Mouse (Mus musculus): Measurements from ENCODE around the gene Olfr1270. TPM values are rescaled to one million over a fixed set of nuclear protein-coding genes. Genes with fewer than 3 reads are reported as not detected.
"Not testable (repeated sequence)": the region's sequence is repeated elsewhere in the genome, so short reads cannot be mapped to it uniquely, and the experiment has no call there.

The Olfr1270 gene
- not detected in 2 replicates for total RNA-seq (2014; rRNA removed; ENCODE audit: low replicate concordance)
- not detected in 2 replicates for polyA plus RNA-seq (2015; fragmentation: Nextera tagmentation; extraction: Ambion mirVana)

- ATAC-seq (ENCODE audit: insufficient read depth, low read depth), result no peak
- Histone ChIP-seq H3K9me3 (replicated peaks; ENCODE audit: control insufficient read depth, low read length) (no peaks in the 10 kb centered on the region), H3K36me3 (replicated peaks; ENCODE audit: control insufficient read depth, insufficient read depth, low read length) (no peaks in the 10 kb centered on the region), H3K27ac (ENCODE audit: low read depth) (no peak within 1 kb of the TSS), H3K4me3 (ENCODE audit: low read depth, low read length) (no peak within 1 kb of the TSS), H3K4me1 (ENCODE audit: control insufficient read depth, insufficient read depth) (no peaks in the 10 kb centered on the region), H3K9ac (replicated peaks; ENCODE audit: low read depth, low read length) (no peak within 1 kb of the TSS), H3K27me3 (ENCODE audit: control insufficient read depth, insufficient read depth, low read length) (no peaks in the 10 kb centered on the region), H3K4me2 (ENCODE audit: low read depth, low read length) (no peak within 1 kb of the TSS)
- TF ChIP-seq CTCF (IDR thresholded peaks at IDR 0.05; ENCODE audit: low read depth), result no peak
- no peak for TF ChIP-seq EP300 (IDR thresholded peaks at IDR 0.05; ENCODE audit: low read depth)
- 69% methylated on average over 3 of the region's 3 CpGs for WGBS
- DNase-seq (ENCODE audit: low spot score), result no peak
These were observed at the start of gene Olfr1270 for GRCm38 (mm10) chr2:90152991-90153390. Olfr1270 (minus strand) TSS chr2:90153091.

DNA sequence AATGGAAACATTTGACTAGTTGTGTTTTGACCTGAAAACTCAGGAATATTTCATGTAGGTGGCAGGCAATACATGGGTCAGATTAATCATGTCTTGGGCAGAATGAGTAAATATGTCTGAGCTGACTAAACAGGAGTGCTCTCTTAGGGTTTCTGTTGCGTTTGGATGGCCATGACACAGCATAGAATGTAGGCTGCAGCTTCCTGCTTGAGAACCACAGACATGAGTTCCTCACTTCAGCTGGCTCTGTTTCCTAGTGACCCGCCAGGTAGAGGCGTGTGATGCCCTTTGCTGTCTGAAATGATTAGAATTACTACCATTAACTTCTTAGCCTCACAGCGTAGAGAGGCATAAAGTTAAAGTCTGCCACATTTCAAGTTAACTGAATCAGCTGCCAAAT, 46.7 kb upstream of the Olfr1270 start:
- not testable (repeated sequence) for H3K4me3 ChIP-seq (ENCODE audit: low read depth, low read length); H3K4me1 ChIP-seq (ENCODE audit: control insufficient read depth, insufficient read depth); H3K36me3 ChIP-seq (replicated peaks; ENCODE audit: control insufficient read depth, insufficient read depth, low read length); H3K27me3 ChIP-seq (ENCODE audit: control insufficient read depth, insufficient read depth, low read length); DNase-seq (ENCODE audit: low spot score); H3K4me2 ChIP-seq (ENCODE audit: low read depth, low read length); H3K9ac ChIP-seq (replicated peaks; ENCODE audit: low read depth, low read length); ATAC-seq (ENCODE audit: insufficient read depth, low read depth); H3K27ac ChIP-seq (ENCODE audit: low read depth); H3K9me3 ChIP-seq (replicated peaks; ENCODE audit: control insufficient read depth, low read length)
- no CpG with 5 or more reads among the region's 4 CpGs for WGBS

- not testable (repeated sequence) for H3K27me3 ChIP-seq (ENCODE audit: control insufficient read depth, insufficient read depth, low read length); H3K4me3 ChIP-seq (ENCODE audit: low read depth, low read length); H3K4me1 ChIP-seq (ENCODE audit: control insufficient read depth, insufficient read depth); ATAC-seq (ENCODE audit: insufficient read depth, low read depth); H3K27ac ChIP-seq (ENCODE audit: low read depth); DNase-seq (ENCODE audit: low spot score); H3K36me3 ChIP-seq (replicated peaks; ENCODE audit: control insufficient read depth, insufficient read depth, low read length); H3K9ac ChIP-seq (replicated peaks; ENCODE audit: low read depth, low read length); H3K9me3 ChIP-seq (replicated peaks; ENCODE audit: control insufficient read depth, low read length); H3K4me2 ChIP-seq (ENCODE audit: low read depth, low read length)
- no CpG with 5 or more reads among the region's 6 CpGs for WGBS
These were observed 42.4 kb upstream of the Olfr1270 start for GRCm38 (mm10) chr2:90195285-90195684.

DNA sequence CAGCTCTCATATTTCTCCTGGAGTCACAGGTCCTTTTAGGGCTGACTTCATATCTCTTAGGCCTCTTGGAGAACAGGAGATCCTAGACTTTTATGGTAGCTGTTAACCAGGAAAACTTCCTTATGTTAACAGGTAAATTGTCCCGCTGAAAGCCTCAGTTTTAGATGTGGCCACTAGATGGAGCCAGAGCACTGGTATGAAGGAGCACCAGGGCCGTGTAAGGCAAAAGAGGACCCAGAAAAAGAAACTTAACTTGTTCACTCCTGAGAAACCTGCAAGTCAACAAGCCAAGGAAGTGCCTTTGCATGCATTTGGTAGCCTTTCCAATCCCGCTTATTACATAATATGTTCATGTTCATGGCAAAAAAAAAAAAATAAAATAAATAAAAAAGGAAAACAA, 41.9 kb upstream of the Olfr1270 start:
- ATAC-seq (ENCODE audit: insufficient read depth, low read depth); H3K4me3 ChIP-seq (ENCODE audit: low read depth, low read length); H3K27me3 ChIP-seq (ENCODE audit: control insufficient read depth, insufficient read depth, low read length); DNase-seq (ENCODE audit: low spot score); H3K9me3 ChIP-seq (replicated peaks; ENCODE audit: control insufficient read depth, low read length); H3K4me2 ChIP-seq (ENCODE audit: low read depth, low read length); H3K27ac ChIP-seq (ENCODE audit: low read depth); H3K36me3 ChIP-seq (replicated peaks; ENCODE audit: control insufficient read depth, insufficient read depth, low read length); H3K4me1 ChIP-seq (ENCODE audit: control insufficient read depth, insufficient read depth); H3K9ac ChIP-seq (replicated peaks; ENCODE audit: low read depth, low read length): not testable (repeated sequence)
- WGBS, result no CpG with 5 or more reads among the region's 3 CpGs

DNA sequence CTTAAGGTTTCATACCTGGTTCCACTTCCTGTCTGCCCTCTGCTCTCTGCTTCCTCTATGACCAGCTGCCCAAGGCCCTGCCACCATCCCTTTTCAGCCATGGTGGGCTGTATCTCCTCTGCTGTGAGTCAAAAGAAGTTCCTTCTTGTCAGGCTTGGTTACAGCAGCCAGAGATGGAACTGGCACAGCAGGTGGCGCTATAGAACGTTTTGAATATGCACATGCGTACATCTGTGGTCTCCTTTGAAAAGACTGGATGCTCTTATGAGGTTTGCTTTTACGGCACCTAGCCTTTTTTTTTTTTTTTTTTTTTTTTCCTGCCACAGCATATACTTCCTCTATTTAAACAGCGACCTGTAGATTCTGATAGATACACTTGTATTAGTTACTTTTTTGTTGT, 34.2 kb upstream of the Olfr1270 start:
- H3K9ac ChIP-seq (replicated peaks; ENCODE audit: low read depth, low read length); DNase-seq (ENCODE audit: low spot score); H3K36me3 ChIP-seq (replicated peaks; ENCODE audit: control insufficient read depth, insufficient read depth, low read length); H3K4me1 ChIP-seq (ENCODE audit: control insufficient read depth, insufficient read depth); ATAC-seq (ENCODE audit: insufficient read depth, low read depth); H3K27ac ChIP-seq (ENCODE audit: low read depth); H3K9me3 ChIP-seq (replicated peaks; ENCODE audit: control insufficient read depth, low read length); H3K27me3 ChIP-seq (ENCODE audit: control insufficient read depth, insufficient read depth, low read length); H3K4me2 ChIP-seq (ENCODE audit: low read depth, low read length); H3K4me3 ChIP-seq (ENCODE audit: low read depth, low read length): not testable (repeated sequence)
- no CpG with 5 or more reads among the region's 5 CpGs for WGBS

DNA sequence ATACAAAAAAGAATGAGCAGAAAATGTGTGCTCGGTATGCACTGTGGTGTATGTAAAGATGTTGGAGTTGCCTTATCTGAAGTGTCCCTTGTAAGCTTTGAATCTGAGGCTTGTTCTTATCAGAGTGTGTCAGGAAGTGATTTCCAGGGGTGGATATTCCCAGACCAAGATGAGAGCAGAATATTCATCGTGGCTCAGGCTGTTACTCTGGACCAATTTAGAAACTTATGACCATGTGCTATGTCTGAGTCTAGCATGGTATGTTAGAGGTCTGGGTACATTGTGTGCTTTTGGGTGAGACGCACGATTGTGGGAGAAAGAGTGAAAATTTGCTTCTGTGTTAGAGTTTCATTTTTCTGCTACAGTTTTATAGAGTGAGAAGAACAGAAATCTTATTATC, 33.2 kb upstream of the Olfr1270 start:
- not testable (repeated sequence) for H3K9ac ChIP-seq (replicated peaks; ENCODE audit: low read depth, low read length); H3K4me2 ChIP-seq (ENCODE audit: low read depth, low read length); H3K9me3 ChIP-seq (replicated peaks; ENCODE audit: control insufficient read depth, low read length); ATAC-seq (ENCODE audit: insufficient read depth, low read depth); H3K27ac ChIP-seq (ENCODE audit: low read depth); DNase-seq (ENCODE audit: low spot score); H3K36me3 ChIP-seq (replicated peaks; ENCODE audit: control insufficient read depth, insufficient read depth, low read length); H3K27me3 ChIP-seq (ENCODE audit: control insufficient read depth, insufficient read depth, low read length); H3K4me1 ChIP-seq (ENCODE audit: control insufficient read depth, insufficient read depth); H3K4me3 ChIP-seq (ENCODE audit: low read depth, low read length)
- no CpG with 5 or more reads among the region's 4 CpGs for WGBS
